Mouse (Mus musculus): ENCODE results near the gene Habp2. TPM values are rescaled to one million over a fixed set of nuclear protein-coding genes. Genes with fewer than 3 reads are reported as not detected.

Habp2 gene
- polyA plus RNA-seq, 1 experiment: not detected

- no peak for DNase-seq
- 16% methylated on average over 4 of the region's 4 CpGs for WGBS
- Histone ChIP-seq H3K4me1 (ENCODE audit: control insufficient read depth, insufficient read depth, low read length) (no peaks in the 10 kb centered on the region; the same call in 1 of the 2 replicates), H3K4me3 (replicated peaks; ENCODE audit: extremely low read depth, low read depth, low read length) (no peak overlapping the region)
- TF ChIP-seq POLR2A (IDR thresholded peaks at IDR 0.05; ENCODE audit: borderline replicate concordance, extremely low read depth, low read depth, low read length) (no peak), CTCF (IDR thresholded peaks at IDR 0.05; ENCODE audit: insufficient read depth, low read length) (no peak)
Observed at GRCm38 (mm10) chr19:56264175-56264574, 22.8 kb upstream of the Habp2 start.

DNA sequence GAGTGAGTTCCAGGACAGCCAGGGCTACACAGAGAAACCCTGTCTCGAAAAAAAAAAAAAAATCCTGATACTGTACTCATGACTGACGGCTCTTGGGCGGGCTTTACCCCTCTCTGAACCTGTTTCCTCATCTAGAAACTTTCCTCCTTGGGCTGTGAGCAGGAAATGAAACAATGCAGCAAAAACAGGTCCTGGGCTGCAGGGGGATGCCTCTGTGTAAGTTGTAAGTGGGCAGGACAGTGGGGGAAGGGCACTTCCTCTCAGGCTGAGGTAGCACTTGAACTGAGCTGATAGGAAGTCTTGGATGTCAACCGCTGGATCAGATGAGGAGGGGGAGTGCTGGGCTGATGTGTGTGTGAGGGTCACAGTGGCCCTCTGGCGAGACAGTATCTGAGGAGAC is 21.8 kb upstream of the Habp2 start:
- 52% methylated on average over 5 of the region's 5 CpGs for WGBS
- Histone ChIP-seq H3K4me1 (ENCODE audit: control insufficient read depth, insufficient read depth, low read length) (no peaks in the 10 kb centered on the region; the same call in 1 of the 2 replicates), H3K4me3 (replicated peaks; ENCODE audit: extremely low read depth, low read depth, low read length) (no peak overlapping the region)
- no peak for TF ChIP-seq POLR2A (IDR thresholded peaks at IDR 0.05; ENCODE audit: borderline replicate concordance, extremely low read depth, low read depth, low read length)
- no peak for TF ChIP-seq CTCF (IDR thresholded peaks at IDR 0.05; ENCODE audit: insufficient read depth, low read length)
- no peak for DNase-seq

DNA sequence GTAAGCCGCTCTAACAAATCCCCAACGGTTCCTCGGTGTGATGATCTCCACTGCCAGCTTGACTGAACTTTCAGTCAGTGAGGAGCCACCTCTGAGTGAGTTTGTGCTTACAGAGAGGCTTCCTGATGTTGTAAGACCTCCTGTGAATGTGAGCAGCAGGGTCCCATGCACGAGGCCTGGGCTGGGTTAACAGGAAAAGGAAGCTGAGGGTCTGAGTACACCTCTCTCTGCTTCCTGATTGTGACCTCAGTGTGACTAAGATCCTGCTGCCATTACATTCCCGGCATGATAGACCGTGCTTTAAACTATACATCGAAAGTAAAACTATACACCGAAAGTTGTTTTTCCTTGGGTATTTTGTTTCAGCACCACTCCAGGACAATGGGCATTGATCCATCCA is 14.9 kb upstream of the Habp2 start:
- DNase-seq: no peak
- WGBS: 52% methylated on average over 8 of the region's 8 CpGs
- TF ChIP-seq POLR2A (IDR thresholded peaks at IDR 0.05; ENCODE audit: borderline replicate concordance, extremely low read depth, low read depth, low read length) (no peak), CTCF (IDR thresholded peaks at IDR 0.05; ENCODE audit: insufficient read depth, low read length) (no peak)

GRCm38 (mm10) chr19:56277140-56277804 is 9.7 kb upstream of the Habp2 start:
- DNase-seq: no peak
- WGBS: 50% methylated on average over 3 of the region's 3 CpGs
- H3K4me3 ChIP-seq (replicated peaks; ENCODE audit: extremely low read depth, low read depth, low read length): no peak overlapping the region
- H3K4me1 ChIP-seq (ENCODE audit: control insufficient read depth, insufficient read depth, low read length): no peaks in the 10 kb centered on the region
- no peak for TF ChIP-seq POLR2A (IDR thresholded peaks at IDR 0.05; ENCODE audit: borderline replicate concordance, extremely low read depth, low read depth, low read length)
- peak; percentile 40 for TF ChIP-seq CTCF (IDR thresholded peaks at IDR 0.05; ENCODE audit: insufficient read depth, low read length)

More for the DNA sequence above, 14.9 kb upstream of the Habp2 start:
- no peaks in the 10 kb centered on the region for H3K4me1 ChIP-seq (ENCODE audit: control insufficient read depth, insufficient read depth, low read length)
- H3K4me3 ChIP-seq (replicated peaks; ENCODE audit: extremely low read depth, low read depth, low read length): no peak overlapping the region

- WGBS: 77% methylated on average over 4 of the region's 4 CpGs
- DNase-seq: no peak
- TF ChIP-seq POLR2A (IDR thresholded peaks at IDR 0.05; ENCODE audit: borderline replicate concordance, extremely low read depth, low read depth, low read length) (no peak), CTCF (IDR thresholded peaks at IDR 0.05; ENCODE audit: insufficient read depth, low read length) (no peak)
- no peaks in the 10 kb centered on the region for H3K4me1 ChIP-seq (ENCODE audit: control insufficient read depth, insufficient read depth, low read length)
- H3K4me3 ChIP-seq (replicated peaks; ENCODE audit: extremely low read depth, low read depth, low read length): no peak overlapping the region
Observed at GRCm38 (mm10) chr19:56277951-56278350, 9.0 kb upstream of the Habp2 start.

GRCm38 (mm10) chr19:56278366-56278765 is 8.6 kb upstream of the Habp2 start:
- 82% methylated on average over 11 of the region's 11 CpGs for WGBS
- DNase-seq: no peak
- no peaks in the 10 kb centered on the region for H3K4me1 ChIP-seq (ENCODE audit: control insufficient read depth, insufficient read depth, low read length)
- no peak for TF ChIP-seq POLR2A (IDR thresholded peaks at IDR 0.05; ENCODE audit: borderline replicate concordance, extremely low read depth, low read depth, low read length)
- no peak for TF ChIP-seq CTCF (IDR thresholded peaks at IDR 0.05; ENCODE audit: insufficient read depth, low read length)
- H3K4me3 ChIP-seq (replicated peaks; ENCODE audit: extremely low read depth, low read depth, low read length): no peak overlapping the region

- 60% methylated on average over 4 of the region's 4 CpGs for WGBS
- TF ChIP-seq POLR2A (IDR thresholded peaks at IDR 0.05; ENCODE audit: borderline replicate concordance, extremely low read depth, low read depth, low read length) (no peak), CTCF (IDR thresholded peaks at IDR 0.05; ENCODE audit: insufficient read depth, low read length) (no peak)
Observed at GRCm38 (mm10) chr19:56285222-56285621, 1.7 kb upstream of the Habp2 start.

GRCm38 (mm10) chr19:56287580-56288367 is 837 bp downstream of the Habp2 start:
- no peak for DNase-seq
- 73% methylated on average over 15 of the region's 15 CpGs for WGBS
- Histone ChIP-seq H3K4me3 (replicated peaks; ENCODE audit: extremely low read depth, low read depth, low read length) (no peak overlapping the region), H3K4me1 (ENCODE audit: control insufficient read depth, insufficient read depth, low read length) (no peaks in the 10 kb centered on the region)
- TF ChIP-seq POLR2A (IDR thresholded peaks at IDR 0.05; ENCODE audit: borderline replicate concordance, extremely low read depth, low read depth, low read length) (no peak), CTCF (IDR thresholded peaks at IDR 0.05; ENCODE audit: insufficient read depth, low read length) (no peak)

More at GRCm38 (mm10) chr19:56285222-56285621, 1.7 kb upstream of the Habp2 start:
- no peak for DNase-seq
- H3K4me3 ChIP-seq (replicated peaks; ENCODE audit: extremely low read depth, low read depth, low read length): no peak overlapping the region
- no peaks in the 10 kb centered on the region for H3K4me1 ChIP-seq (ENCODE audit: control insufficient read depth, insufficient read depth, low read length)

- H3K4me3 ChIP-seq (replicated peaks; ENCODE audit: extremely low read depth, low read depth, low read length): no peak overlapping the region
- 70% methylated on average over 4 of the region's 4 CpGs for WGBS
- TF ChIP-seq CTCF (IDR thresholded peaks at IDR 0.05; ENCODE audit: insufficient read depth, low read length) (no peak), POLR2A (IDR thresholded peaks at IDR 0.05; ENCODE audit: borderline replicate concordance, extremely low read depth, low read depth, low read length) (no peak)
- H3K4me1 ChIP-seq (ENCODE audit: control insufficient read depth, insufficient read depth, low read length): no peaks in the 10 kb centered on the region
- no peak for DNase-seq
Observed at GRCm38 (mm10) chr19:56288436-56288835, 1.5 kb downstream of the Habp2 start.
